Mouse (Mus musculus): Measurements from ENCODE around the gene Dlx4.

The Dlx4 gene

GRCm38 (mm10) chr11:95142980-95143575, 3.0 kb downstream of the Dlx4 start:
- 4% methylated on average over 39 of the region's 39 CpGs for WGBS

GRCm38 (mm10) chr11:95142258-95142657, 3.8 kb downstream of the Dlx4 start:
- WGBS = 17% methylated on average over 10 of the region's 10 CpGs

GRCm38 (mm10) chr11:95139871-95140270, 6.2 kb downstream of the Dlx4 start:
- 55% methylated on average over 5 of the region's 5 CpGs for WGBS

DNA sequence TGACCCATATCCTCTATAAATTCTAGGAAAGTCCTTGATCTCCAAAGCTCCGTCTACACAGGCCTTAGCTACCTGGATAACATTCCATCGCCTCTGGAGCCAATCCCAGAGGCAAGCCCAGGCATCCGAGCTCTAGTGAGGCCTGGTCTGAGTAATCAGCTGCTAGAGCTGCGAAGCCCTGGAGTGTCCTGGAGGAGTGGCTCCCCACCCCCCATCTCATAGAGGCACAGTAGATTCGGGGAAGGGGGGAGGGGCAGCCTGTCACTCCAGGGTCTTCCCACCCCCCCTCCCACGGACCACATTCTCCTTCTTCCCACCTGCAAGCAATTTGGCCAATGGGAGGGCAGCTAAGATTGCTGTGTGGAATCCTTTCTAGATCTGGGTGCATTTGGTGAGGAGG, 8.8 kb downstream of the Dlx4 start:
- 49% methylated on average over 6 of the region's 6 CpGs for WGBS

- 80% methylated on average over 6 of the region's 6 CpGs for WGBS
These were observed 12.7 kb downstream of the Dlx4 start for GRCm38 (mm10) chr11:95133321-95133720.

DNA sequence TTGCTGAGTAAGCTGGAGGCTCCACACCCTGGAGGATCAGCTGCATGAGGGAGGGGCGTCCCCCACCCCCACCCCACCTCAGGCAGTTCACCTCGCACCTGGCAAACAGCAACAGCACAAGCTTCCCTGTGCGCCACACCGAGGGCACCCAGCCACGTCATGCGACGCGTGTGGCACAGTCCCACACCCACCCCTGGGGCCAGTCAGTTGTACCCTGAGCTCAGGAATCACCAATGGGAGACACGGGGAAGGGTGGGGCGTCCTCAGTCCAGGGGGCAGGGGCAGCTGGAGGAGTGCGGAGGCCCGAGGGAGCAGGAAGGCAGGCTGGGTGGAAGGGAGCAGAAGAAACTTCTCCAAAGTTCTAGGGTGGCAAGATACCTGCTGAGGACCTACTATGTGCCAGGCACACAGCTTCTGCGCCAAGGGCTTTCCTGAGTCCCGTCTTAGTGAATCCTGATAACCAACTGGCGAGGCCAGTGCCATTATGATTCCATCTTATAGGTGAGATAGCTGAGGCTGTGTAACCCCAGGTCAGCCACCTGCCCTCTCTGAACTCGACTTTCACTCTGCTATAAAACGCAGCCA, 15.3 kb downstream of the Dlx4 start:
- WGBS = 84% methylated on average over 17 of the region's 17 CpGs

DNA sequence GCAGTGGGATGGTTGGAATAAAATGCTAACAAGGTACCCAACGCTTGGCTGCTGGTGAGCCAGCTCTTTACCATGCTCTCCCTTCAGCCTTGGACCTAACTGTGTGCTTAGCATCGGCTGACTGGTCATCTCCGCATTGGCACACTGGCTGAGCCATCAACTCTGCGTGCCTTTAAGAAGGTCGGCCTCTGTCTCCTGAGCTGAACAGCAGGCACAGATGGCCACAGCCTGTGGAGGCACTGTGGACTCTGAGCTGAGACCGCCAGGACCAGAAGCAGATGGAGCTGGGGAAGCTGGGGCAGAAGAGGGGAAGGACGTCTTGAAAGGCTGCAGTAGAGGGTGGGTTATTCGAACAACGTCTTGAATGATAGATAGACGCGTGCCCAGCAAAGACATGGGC, 17.7 kb downstream of the Dlx4 start:
- 74% methylated on average over 11 of the region's 11 CpGs for WGBS

DNA sequence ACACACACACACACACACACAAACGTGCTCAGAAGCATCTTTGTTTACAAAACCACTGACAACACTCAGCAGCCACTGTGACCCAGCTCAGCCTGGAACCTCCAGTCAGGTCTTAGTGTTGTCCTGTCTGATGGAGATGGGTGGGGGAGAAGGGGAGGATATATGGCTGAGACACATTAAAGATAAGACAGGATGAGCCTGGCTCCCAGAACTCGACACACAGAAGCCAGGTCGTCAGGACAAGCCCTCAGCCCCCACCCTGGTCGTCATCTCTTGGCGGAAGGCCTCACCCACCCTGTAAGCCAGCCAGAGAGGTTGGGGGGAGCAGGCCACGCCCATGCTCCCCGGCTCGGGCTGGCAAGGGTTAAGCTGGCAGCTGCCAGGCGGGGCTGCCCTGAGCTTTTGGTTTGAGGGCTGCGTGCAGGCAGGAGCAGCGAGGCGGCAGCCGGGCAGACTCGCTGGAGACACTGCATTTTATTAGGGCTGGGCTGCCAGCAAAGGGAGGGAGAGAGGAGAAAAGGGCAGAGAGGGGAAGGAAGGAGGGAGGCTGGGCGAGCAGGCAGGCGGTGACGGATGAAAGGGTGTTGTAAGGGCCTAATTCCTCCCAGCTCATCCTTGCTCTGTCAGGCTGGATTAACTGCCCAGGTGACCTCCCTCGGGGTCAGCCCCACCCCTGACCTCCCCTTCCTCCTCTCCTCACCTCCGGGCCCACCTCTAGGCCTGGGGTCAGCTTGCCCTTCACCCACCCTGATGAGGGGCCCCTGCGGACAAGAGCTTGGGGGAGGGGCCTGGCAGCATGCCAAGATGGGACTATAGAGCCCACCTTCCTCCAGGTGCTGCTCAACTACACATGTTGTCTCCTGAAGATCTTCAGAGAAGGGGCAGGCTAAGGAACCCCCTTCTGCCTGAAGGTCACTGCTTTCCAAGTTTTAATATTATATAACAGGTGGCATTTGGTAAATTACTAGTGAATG, 19.5 kb downstream of the Dlx4 start:
- WGBS = 11% methylated on average over 20 of the region's 20 CpGs

GRCm38 (mm10) chr11:95125366-95125948, 20.6 kb downstream of the Dlx4 start:
- WGBS = 63% methylated on average over 7 of the region's 7 CpGs

- WGBS = 59% methylated on average over 6 of the region's 6 CpGs
These were observed 24.0 kb downstream of the Dlx4 start for GRCm38 (mm10) chr11:95122100-95122489.

GRCm38 (mm10) chr11:95121161-95122099, 24.6 kb downstream of the Dlx4 start:
- 4% methylated on average over 63 of the region's 63 CpGs for WGBS

DNA sequence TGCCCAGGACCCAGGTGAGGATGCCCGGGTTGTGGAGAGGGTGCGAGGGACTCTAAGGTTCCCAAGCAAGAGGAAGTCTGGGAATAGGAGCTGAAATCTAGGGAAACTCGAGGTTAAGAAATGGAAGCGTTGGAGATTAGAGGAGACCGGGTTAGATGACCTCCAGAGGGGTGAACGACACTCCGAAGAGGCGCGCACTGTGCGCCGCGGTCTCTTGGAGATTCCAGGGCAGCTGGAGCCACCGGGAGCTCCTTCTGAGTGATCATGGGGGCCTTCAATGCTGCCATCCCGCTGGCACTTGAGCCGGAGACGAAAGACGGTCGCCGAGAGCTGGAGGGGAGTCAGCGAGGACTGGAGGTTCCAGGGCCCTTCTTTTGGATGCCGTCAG, 25.4 kb downstream of the Dlx4 start:
- WGBS = 3% methylated on average over 21 of the region's 21 CpGs

DNA sequence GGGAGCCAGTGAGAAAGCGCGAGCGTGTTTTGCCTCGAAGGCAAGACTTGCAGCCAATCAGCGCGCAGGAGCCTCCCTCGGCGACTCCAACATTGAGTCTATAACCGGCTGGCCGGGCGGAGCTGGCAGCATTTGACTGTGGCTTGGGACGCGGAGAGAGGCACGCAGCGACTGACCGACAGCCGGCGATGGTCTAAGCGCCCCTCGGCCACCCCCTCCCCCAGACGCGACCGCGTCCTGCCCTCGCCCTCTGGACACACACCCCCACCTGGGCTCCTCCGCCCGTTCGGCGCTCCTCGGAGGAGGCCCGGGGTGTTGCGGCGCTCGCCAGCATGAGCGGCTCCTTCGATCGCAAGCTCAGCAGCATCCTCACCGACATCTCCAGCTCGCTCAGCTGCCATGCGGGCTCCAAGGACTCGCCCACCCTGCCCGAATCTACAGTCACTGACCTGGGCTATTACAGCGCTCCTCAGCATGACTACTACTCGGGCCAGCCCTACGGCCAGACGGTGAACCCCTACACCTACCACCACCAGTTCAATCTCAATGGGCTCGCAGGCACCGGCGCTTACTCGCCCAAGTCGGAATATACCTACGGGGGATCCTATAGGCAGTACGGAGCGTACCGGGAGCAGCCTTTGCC, 26.0 kb downstream of the Dlx4 start, which contains the start of gene Dlx3:
Gene Dlx3 (plus strand): TSS at position 130 of the 643 bp plus-strand sequence.
- WGBS = 2% methylated on average over 55 of the region's 55 CpGs

GRCm38 (mm10) chr11:95118505-95118904, 27.6 kb downstream of the Dlx4 start:
- WGBS = 12% methylated on average over 8 of the region's 8 CpGs

GRCm38 (mm10) chr11:95117030-95117429, 29.0 kb downstream of the Dlx4 start:
- WGBS = 2% methylated on average over 6 of the region's 6 CpGs

GRCm38 (mm10) chr11:95110081-95110480, 36.0 kb downstream of the Dlx4 start:
- WGBS = 83% methylated on average over 7 of the region's 7 CpGs

DNA sequence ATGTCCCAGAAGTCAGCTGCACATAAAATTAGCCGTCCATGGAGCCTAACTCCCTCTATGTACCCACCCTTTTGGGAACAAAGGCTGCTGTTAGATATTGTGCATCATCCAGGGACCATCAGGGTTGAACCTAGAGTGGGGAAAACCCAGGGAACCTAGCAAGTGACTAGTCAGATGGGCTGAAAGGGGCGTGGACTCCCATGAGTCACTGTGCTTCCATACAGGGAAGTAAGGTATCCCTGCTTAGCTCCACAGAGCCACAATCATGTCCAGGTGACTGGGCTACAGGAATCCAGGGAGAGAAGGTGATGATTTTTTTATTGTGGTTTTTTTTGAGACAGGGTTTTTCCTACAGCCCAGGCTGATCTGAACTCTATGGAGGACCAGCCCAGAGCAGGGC, 37.1 kb downstream of the Dlx4 start:
- WGBS = 92% methylated on average over 2 of the region's 2 CpGs

GRCm38 (mm10) chr11:95106440-95107236, 39.4 kb downstream of the Dlx4 start:
- 30% methylated on average over 23 of the region's 23 CpGs for WGBS

DNA sequence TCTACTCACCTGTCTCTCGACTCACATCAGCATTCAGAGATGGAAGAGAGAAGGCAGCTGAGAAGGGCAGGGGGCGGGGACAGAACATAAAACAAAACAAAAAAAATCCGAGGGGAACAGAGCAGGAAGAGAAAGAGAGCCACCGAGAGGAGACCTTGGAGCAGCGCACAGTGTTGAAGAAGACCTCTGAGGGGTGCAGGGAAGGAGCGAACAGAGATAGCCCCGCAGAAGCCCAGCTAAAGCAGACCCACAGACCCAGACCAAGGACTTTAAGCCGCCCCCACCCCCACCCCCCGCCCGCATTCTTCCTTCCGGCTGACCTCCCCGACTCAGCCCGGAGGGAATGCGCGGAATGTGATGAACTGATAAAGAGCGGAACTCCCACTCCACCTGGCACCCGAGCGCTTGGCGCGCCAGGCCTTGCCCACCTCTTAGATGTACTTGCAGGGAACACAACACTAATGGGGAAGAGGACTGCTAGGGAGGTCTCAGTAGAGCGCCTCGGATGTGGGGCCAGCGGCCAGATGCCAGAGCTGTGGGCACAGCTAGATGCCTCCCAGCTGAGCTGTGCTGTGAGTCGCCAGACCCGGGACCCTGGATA, 40.7 kb downstream of the Dlx4 start:
- WGBS = 19% methylated on average over 25 of the region's 25 CpGs
